Mouse (Mus musculus) right cerebral cortex, postnatal 36 days (tissue): Measurements from ENCODE around the gene Prr3.
"Not testable (repeated sequence)": the region's sequence is repeated elsewhere in the genome, so short reads cannot be mapped to it uniquely, and the experiment has no call there.

Experiments used
- DNase-seq, 2 experiments: peaks; one replicate each; pipeline ENCODE4 v3.0.0; 2022; ENCODE audit warnings: low spot score in 2 of 2, mixed read lengths in 1 of 2

Prr3 gene

DNA sequence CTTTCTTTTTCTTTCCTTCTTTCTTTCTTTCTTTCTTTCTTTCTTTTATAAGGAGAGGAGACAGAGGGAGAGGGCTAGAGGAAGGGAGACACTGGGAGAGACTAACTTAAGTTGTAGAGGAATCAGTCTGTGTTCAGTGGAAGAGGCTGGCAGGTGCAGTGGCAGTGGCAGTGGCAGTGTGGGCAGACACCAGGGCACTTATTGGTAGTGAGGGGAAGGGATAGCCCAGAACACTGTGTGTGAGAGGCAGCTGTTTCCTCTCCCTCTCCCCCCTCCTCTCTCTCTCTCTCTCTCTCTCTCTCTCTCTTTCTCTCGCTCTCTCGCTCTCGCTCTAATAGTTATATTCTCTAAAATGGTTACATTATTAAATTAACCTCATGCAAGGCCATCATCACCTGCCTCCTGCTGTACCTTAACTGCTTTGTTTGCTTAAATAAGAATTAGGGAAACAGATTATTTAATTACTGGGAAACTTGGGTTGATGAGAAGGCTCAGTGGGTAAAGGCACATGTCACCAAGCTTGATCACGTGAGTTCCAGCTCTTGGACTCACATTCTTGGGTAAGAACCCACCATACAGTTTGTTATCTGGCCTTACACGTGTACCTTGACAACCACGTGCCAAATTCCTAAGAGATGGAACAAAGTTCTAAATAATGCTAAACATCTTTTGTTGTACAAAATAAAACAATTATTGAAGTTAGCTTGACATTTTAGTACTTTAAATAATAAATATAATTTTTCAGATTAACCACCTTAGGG is 18.7 kb upstream of the Prr3 start:
- DNase-seq, result no peak

GRCm38 (mm10) chr17:35997713-35998510 is 17.9 kb upstream of the Prr3 start:
- DNase-seq, result no peak

DNA sequence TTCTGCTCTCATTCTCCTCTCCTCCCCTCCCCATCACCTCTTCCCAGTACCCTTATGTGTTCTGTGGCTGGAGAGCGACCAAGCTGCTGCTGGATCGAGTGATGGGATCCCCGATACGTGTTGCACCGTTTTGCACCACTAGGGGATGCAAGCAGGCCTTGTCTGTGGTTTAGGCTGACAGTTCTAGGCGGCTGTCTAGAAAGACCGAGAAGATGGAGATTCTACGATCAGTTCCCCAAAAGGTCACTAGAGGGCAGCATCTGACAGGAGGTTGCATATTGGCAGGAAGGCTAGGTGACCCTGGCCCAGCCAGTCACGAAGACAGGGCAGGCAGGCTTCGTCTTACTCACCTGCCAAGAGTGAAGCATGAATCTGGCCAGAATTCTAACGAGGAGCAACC is 16.9 kb upstream of the Prr3 start:
- peak; percentile 84 to 88 for DNase-seq

DNA sequence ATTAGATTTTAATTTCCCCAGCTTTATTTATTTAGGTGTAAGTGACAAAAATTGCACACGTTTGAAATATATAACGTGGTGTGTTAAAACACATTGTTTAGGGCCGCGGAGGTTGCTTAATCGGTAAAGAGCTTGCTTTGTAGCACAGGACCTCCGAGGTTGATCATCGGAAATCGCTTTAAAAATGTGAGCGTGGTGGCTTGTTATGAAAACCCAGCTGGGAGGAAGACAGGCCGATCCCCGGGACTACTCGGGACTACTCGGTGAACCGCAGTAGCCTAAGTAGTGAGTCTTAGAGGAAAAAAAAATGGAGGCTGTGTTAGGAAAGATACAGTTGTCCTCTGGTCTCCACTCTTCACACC is 14.8 kb upstream of the Prr3 start:
- DNase-seq, result no peak

GRCm38 (mm10) chr17:35994175-35994878 is 14.3 kb upstream of the Prr3 start:
- DNase-seq, result peak; percentile 73 to 83

- peak; percentile 57 to 60 for DNase-seq
Observed at GRCm38 (mm10) chr17:35993675-35994074, 13.6 kb upstream of the Prr3 start.

GRCm38 (mm10) chr17:35991781-35992180 is 11.7 kb upstream of the Prr3 start:
- DNase-seq, result no peak

GRCm38 (mm10) chr17:35981776-35982175 is 1.7 kb upstream of the Prr3 start:
- no peak for DNase-seq

DNA sequence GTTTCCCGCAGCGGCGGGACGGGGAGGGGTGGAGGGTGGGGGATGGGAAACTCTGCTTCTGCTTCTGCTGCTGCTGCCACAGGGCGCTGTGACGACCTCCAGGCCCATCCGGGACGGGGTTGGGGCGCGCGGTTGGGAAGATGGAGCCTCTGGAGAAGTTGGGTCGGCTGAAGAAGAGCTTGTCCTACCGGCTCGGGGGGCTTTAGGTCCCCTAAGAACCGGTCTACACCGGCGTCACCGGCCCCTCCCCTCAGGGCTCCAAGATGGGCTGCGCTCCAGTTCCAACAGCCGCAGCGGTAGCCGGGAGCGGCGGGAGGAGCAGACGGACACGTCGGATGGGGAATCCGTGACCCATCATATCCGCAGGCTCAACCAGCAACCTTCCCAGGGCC is 323 bp upstream of the Prr3 start:
- DNase-seq, result peak in 1 of 2 experiments; percentile 55

DNA sequence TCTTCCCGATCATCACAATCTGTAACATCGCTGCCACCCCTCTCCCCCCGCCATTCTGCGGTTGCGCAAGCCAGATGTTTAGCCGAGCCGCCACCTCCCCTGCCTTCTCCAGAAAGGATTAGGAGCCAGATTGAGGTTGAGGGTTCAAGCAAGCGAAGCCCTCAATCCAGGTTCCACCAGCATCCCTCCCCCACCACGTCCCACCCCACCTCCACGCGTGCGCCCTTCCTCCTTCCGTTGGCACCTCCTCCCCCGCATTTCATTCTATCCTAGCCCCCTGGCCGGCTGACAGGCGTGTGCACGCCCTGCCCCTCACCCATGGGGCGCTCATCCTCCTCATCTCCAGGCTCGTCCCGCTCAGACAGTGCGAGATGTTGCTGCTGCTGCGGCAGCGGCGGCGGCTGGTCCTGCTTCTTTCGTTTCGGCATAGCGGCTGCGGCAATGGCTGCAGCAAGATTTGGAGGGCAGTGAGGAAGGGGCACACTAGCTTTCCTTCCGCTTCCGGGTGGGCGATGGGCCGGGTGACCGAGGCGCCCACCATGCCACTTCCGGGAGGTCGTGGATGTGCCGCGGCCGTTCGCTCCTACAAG is 1.1 kb downstream of the Prr3 start:
- peak in 1 of 2 experiments; percentile 86 for DNase-seq

DNA sequence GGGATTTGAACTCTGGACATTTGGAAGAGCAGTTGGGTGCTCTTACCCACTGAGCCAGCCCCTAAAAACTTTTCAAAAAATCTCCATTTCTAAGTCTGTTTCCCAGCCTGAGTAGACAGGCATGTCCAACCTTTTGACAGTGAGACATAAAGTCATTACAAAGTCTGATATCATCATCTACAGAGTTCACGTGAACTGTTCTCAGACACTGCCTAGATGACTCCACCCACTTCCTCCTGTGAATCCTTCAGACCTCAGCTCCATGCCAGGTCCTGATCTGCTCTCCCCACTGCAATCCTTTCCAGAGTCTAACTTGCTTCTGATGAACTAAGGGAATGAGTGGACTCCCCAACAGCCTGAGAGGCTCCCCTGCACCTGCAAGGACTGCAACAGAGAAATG is 7.9 kb downstream of the Prr3 start:
- no peak for DNase-seq

GRCm38 (mm10) chr17:35969418-35970389 is 10.3 kb downstream of the Prr3 start, which contains the start of gene Abcf1:
Gene Abcf1, minus strand, starts transcription at chr17:35969761.
- peak; percentile 97 to 98 for DNase-seq

DNA sequence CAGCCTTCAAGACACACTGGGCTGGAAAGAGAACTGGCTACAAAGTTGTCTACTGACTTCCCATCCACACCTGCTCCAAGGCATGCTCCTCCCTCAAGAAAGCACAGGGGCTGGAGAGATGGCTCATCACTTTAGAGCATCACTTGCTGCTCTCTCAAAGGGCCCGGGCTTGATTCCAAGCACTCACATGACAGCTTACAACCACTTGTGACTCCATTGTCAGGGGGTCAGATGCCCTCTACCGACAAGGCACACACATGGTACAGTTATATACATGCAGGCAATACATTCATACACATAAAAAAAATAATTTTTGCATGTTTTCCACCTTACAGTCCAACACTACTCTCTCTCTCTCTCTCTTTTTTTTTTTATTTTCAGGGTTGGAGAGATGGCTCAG is 12.4 kb downstream of the Prr3 start:
- no peak for DNase-seq

- DNase-seq, result no peak
Observed at GRCm38 (mm10) chr17:35963279-35963678, 16.8 kb downstream of the Prr3 start.

GRCm38 (mm10) chr17:35958533-35959223 is 21.4 kb downstream of the Prr3 start:
- DNase-seq, result no peak

GRCm38 (mm10) chr17:35954665-35955064 is 25.4 kb downstream of the Prr3 start:
- DNase-seq, result no peak

GRCm38 (mm10) chr17:35952559-35952958 is 27.5 kb downstream of the Prr3 start:
- not testable (repeated sequence) for DNase-seq

- DNase-seq, result not testable (repeated sequence)
Observed at GRCm38 (mm10) chr17:35950946-35951345, 29.1 kb downstream of the Prr3 start.

DNA sequence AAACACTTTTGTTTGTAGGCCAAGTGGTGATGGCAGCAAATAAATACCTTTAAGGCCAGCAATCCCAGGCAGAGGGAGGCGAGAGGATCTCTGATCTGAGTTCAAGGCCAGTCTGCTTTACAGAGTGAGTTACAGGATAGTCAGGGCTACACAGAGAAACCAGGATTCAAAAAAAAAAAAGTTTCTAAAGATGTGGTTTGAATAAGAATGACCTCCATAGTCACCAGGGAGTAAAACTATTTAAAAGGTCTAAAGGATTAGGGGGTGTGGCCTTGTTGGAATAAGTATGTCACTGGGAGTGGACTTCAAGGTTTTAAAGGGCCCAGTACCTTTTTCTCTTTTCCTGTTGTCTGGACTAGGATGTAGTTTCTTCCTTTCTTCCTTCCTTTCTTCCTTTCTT is 40.1 kb downstream of the Prr3 start:
- DNase-seq, result no peak

DNA sequence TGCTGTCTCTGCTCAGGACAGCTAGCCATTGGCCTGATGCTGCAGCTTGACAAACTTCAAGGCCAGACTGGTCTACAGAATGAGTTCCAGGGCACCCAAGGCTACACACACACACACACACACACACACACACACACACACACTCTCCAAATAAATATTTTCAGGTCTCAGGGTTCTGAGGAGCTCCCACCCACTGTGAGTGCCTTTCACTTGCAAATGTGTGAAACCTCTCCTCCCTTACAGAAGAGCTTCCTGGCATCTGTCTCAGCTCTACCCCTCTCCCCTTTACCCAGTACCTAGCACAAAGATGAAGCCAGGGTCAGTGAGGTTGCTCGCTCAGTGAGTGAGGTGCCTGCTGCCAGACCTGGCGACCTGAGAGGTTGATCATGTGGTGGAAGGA is 40.9 kb downstream of the Prr3 start:
- DNase-seq, result no peak
